Mouse (Mus musculus): ENCODE measurements around the gene Prickle2.

Prickle2 gene

GRCm38 (mm10) chr6:92446662-92447061 lies 259.3 kb downstream of the Prickle2 start:
- DNase-seq (ENCODE audit: low spot score): no peak

GRCm38 (mm10) chr6:92441205-92441604 lies 264.8 kb downstream of the Prickle2 start:
- peak; percentile 47 for DNase-seq (ENCODE audit: low spot score)

- peak; percentile 13 for DNase-seq (ENCODE audit: low spot score)
Measured at GRCm38 (mm10) chr6:92440251-92440650, 265.7 kb downstream of the Prickle2 start.

GRCm38 (mm10) chr6:92432146-92432545 lies 273.8 kb downstream of the Prickle2 start:
- DNase-seq (ENCODE audit: low spot score): no peak

GRCm38 (mm10) chr6:92427406-92428171 lies 278.4 kb downstream of the Prickle2 start:
- DNase-seq (ENCODE audit: low spot score): no peak

- DNase-seq (ENCODE audit: low spot score): no peak
Measured at GRCm38 (mm10) chr6:92425901-92426300, 280.1 kb downstream of the Prickle2 start.

GRCm38 (mm10) chr6:92425476-92425875 lies 280.5 kb downstream of the Prickle2 start:
- no peak for DNase-seq (ENCODE audit: low spot score)

GRCm38 (mm10) chr6:92424991-92425390 lies 281.0 kb downstream of the Prickle2 start:
- DNase-seq (ENCODE audit: low spot score): no peak

- no peak for DNase-seq (ENCODE audit: low spot score)
Measured at GRCm38 (mm10) chr6:92422286-92422685, 283.7 kb downstream of the Prickle2 start.

- no peak for DNase-seq (ENCODE audit: low spot score)
Measured at GRCm38 (mm10) chr6:92420106-92420505, 285.8 kb downstream of the Prickle2 start.

- DNase-seq (ENCODE audit: low spot score): no peak
Measured at GRCm38 (mm10) chr6:92415405-92415755, 290.6 kb downstream of the Prickle2 start.

- peak; percentile 17 for DNase-seq (ENCODE audit: low spot score)
Measured at GRCm38 (mm10) chr6:92414478-92415404, 291.2 kb downstream of the Prickle2 start.

- DNase-seq (ENCODE audit: low spot score): no peak
Measured at GRCm38 (mm10) chr6:92413982-92414381, 292.0 kb downstream of the Prickle2 start.

- DNase-seq (ENCODE audit: low spot score): no peak
Measured at GRCm38 (mm10) chr6:92409788-92410187, 296.2 kb downstream of the Prickle2 start.

GRCm38 (mm10) chr6:92407259-92407658 lies 298.7 kb downstream of the Prickle2 start:
- DNase-seq (ENCODE audit: low spot score): peak; percentile 31

GRCm38 (mm10) chr6:92405571-92405970 lies 300.4 kb downstream of the Prickle2 start:
- DNase-seq (ENCODE audit: low spot score): no peak

- no peak for DNase-seq (ENCODE audit: low spot score)
Measured at GRCm38 (mm10) chr6:92397876-92398275, 308.1 kb downstream of the Prickle2 start.

- no peak for DNase-seq (ENCODE audit: low spot score)
Measured at GRCm38 (mm10) chr6:92395556-92395955, 310.4 kb downstream of the Prickle2 start.

GRCm38 (mm10) chr6:92395143-92395542 lies 310.8 kb downstream of the Prickle2 start:
- DNase-seq (ENCODE audit: low spot score): no peak

- no peak for DNase-seq (ENCODE audit: low spot score)
Measured at GRCm38 (mm10) chr6:92394628-92395027, 311.3 kb downstream of the Prickle2 start.

- no peak for DNase-seq (ENCODE audit: low spot score)
Measured at GRCm38 (mm10) chr6:92390321-92390720, 315.6 kb downstream of the Prickle2 start.

GRCm38 (mm10) chr6:92388681-92389080 lies 317.3 kb downstream of the Prickle2 start:
- DNase-seq (ENCODE audit: low spot score): no peak

GRCm38 (mm10) chr6:92383196-92383782 lies 322.7 kb downstream of the Prickle2 start:
- no peak for DNase-seq (ENCODE audit: low spot score)
